Mouse (Mus musculus): ENCODE results near the gene Msh6. TPM values are rescaled to one million over a fixed set of nuclear protein-coding genes. Genes with fewer than 3 reads are reported as not detected.
A peak's percentile ranks its signal among the peaks of the same experiment; 100 is the strongest.

The Msh6 gene
- polyA plus RNA-seq, 2 experiments: 11.1 to 23.9 TPM

DNA sequence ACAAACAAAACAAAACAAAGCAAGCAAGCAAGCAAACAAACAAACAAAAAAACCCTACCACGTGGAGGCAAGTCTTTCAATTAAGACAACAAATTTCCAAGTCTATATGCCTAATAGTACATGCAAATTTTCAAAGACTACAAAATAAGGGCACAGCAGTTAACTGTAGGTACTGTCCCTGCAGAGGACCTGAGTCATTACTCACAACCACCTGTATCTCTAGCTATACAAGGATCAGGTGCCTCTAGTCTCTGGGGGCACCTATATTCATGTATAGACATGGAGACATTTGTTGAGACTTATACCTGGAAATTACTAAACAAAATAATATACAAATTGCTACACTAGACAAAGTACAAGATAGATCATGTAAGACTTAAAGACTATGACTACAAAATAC lies 49.1 kb downstream of the Msh6 start:
- Histone ChIP-seq H3K9ac (replicated peaks) (no peak overlapping the region), H3K4me3 (ENCODE audit: insufficient read depth in 1 of 2, low read depth in 2 of 2, low read length in 2 of 2) (no peak overlapping the region), H3K4me1 (replicated peaks; ENCODE audit: control insufficient read depth in 2 of 2, insufficient read depth in 2 of 2, low read length in 1 of 2) (no peaks in the 10 kb centered on the region; a peak in 1 of 4 replicates), H3K27me3 (ENCODE audit: control insufficient read depth, insufficient read depth, low read length) (no peaks in the 10 kb centered on the region), H3K36me3 (replicated peaks; ENCODE audit: control insufficient read depth, insufficient read depth, low read depth) (no peaks in the 10 kb centered on the region), H3K27ac (no peak overlapping the region), H3K4me2 (ENCODE audit: low read depth) (no peak overlapping the region), H3K9me3 (ENCODE audit: control insufficient read depth, low read length) (no peaks in the 10 kb centered on the region)
- DNase-seq (ENCODE audit: low read depth in 3 of 3, low spot score in 3 of 3): no peak
- TF ChIP-seq CTCF (IDR thresholded peaks at IDR 0.05; ENCODE audit: low read depth) (no peak), EP300 (IDR thresholded peaks at IDR 0.05; ENCODE audit: low read depth) (no peak)
- WGBS (ENCODE audit: insufficient replicate concordance): 52% methylated on average over 1 of the region's 1 CpGs
- ATAC-seq (ENCODE audit: insufficient read depth): no peak

DNA sequence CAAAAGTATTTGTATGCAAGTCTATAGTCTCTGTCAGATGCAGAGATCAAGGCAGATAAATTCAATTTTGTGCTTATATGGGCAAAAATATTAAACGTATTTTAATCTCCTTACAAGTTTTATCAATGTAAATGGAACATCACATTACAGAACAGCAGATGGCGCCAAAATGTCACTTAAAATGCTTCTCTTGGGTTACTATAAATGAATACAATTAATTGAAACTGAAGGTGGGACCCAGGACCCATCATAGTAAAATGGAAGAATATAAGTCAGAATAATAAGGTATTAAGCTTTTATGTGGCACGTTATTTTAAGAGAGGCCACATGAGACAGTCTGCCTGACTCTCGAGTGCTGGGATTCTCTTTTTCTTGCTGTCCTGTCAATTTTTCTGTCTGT lies 50.4 kb downstream of the Msh6 start:
- H3K4me3 ChIP-seq (ENCODE audit: insufficient read depth in 1 of 2, low read depth in 2 of 2, low read length in 2 of 2): no peak overlapping the region
- H3K27ac ChIP-seq: no peak overlapping the region
- H3K36me3 ChIP-seq (replicated peaks; ENCODE audit: control insufficient read depth, insufficient read depth, low read depth): no peaks in the 10 kb centered on the region
- WGBS (ENCODE audit: insufficient replicate concordance): 37% methylated on average over 4 of the region's 4 CpGs
- TF ChIP-seq CTCF (IDR thresholded peaks at IDR 0.05; ENCODE audit: low read depth) (peak; percentile 52; the same call in 1 of the 2 replicates), EP300 (IDR thresholded peaks at IDR 0.05; ENCODE audit: low read depth) (no peak)
- no peaks in the 10 kb centered on the region for H3K9me3 ChIP-seq (ENCODE audit: control insufficient read depth, low read length)
- H3K4me2 ChIP-seq (ENCODE audit: low read depth): no peak overlapping the region
- ATAC-seq (ENCODE audit: insufficient read depth) (no peak), DNase-seq (ENCODE audit: low read depth in 3 of 3, low spot score in 3 of 3) (peak; percentile 45 to 59 (median 51))
- H3K27me3 ChIP-seq (ENCODE audit: control insufficient read depth, insufficient read depth, low read length): no peaks in the 10 kb centered on the region
- H3K4me1 ChIP-seq (replicated peaks; ENCODE audit: control insufficient read depth in 2 of 2, insufficient read depth in 2 of 2, low read length in 1 of 2): no peaks in the 10 kb centered on the region; a peak in 1 of 4 replicates
- no peak overlapping the region for H3K9ac ChIP-seq (replicated peaks)

DNA sequence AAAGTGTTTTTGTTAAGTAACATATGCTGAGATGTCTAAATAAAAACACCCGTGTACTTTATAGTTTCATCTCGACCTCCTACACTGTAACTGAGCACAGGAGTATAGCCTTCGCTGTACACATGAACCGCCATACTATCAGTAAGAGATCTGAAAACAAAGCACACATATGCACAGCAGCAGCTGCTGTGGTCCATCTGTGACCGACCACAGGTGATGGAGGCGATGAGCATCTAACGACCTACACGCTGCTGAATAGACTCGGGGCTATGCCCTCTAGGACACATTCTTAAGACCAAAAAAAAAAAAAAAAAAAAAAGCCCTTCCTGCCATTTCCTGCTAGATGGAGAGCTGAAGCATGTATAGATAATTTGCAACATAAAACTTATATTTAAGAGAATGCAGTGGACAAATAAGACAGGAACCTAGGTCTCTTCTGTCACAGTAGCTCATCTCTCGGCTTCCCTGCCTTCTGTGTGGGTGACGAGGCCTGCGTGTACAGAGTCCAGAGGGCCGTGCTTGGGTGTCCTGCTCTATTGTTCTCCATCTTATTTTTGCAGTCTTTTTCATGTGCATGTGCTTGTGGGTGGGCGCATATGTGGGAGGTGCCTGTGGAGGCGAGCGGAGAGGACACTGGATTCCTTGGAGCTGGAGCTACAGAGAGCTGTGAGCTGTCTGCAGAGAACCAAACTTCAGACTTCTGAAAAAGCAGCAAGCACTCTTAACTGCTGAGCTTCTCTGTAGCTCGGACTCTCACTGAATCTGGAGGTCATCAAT lies 54.5 kb downstream of the Msh6 start:
- Histone ChIP-seq H3K9me3 (ENCODE audit: control insufficient read depth, low read length) (no peaks in the 10 kb centered on the region), H3K9ac (replicated peaks) (no peak overlapping the region), H3K4me3 (ENCODE audit: insufficient read depth in 1 of 2, low read depth in 2 of 2, low read length in 2 of 2) (no peak overlapping the region), H3K36me3 (replicated peaks; ENCODE audit: control insufficient read depth, insufficient read depth, low read depth) (no peaks in the 10 kb centered on the region), H3K27ac (no peak overlapping the region), H3K27me3 (ENCODE audit: control insufficient read depth, insufficient read depth, low read length) (no peaks in the 10 kb centered on the region), H3K4me1 (replicated peaks; ENCODE audit: control insufficient read depth in 2 of 2, insufficient read depth in 2 of 2, low read length in 1 of 2) (peaks cover 27% of the 10 kb centered on the region in 2 experiments), H3K4me2 (ENCODE audit: low read depth) (no peak overlapping the region)
- TF ChIP-seq EP300 (IDR thresholded peaks at IDR 0.05; ENCODE audit: low read depth) (no peak), CTCF (IDR thresholded peaks at IDR 0.05; ENCODE audit: low read depth) (no peak)
- ATAC-seq (ENCODE audit: insufficient read depth): no peak
- 74% methylated on average over 17 of the region's 17 CpGs for WGBS (ENCODE audit: insufficient replicate concordance)
- DNase-seq (ENCODE audit: low read depth in 3 of 3, low spot score in 3 of 3): no peak

DNA sequence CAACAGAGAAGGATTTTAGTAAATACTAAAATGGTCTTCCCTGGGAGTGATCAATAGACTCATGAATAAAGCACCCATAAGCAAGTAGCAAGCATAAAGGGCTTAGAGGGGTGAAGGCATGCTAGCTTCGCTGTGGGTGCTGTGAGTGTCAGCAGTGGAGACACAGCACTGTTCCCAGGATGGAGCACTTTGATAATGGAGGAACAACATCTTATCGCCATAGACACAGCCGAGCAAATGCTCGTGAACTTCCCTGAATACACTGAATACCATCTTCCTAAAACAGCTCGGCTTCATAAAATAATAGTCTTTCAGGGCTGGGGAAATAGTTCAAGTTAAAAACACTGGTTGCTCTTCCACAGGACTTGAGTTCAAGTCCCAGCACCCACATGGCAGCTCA lies 56.9 kb downstream of the Msh6 start:
- H3K27me3 ChIP-seq (ENCODE audit: control insufficient read depth, insufficient read depth, low read length): no peaks in the 10 kb centered on the region
- DNase-seq (ENCODE audit: low read depth in 3 of 3, low spot score in 3 of 3): peak; percentile 28 to 41 (median 39)
- peak; percentile 36; the same call in 1 of the 2 replicates for TF ChIP-seq EP300 (IDR thresholded peaks at IDR 0.05; ENCODE audit: low read depth)
- no peak for TF ChIP-seq CTCF (IDR thresholded peaks at IDR 0.05; ENCODE audit: low read depth)
- peak overlapping the region; percentile 24; the same call in 1 of the 2 replicates for H3K9ac ChIP-seq (replicated peaks)
- 27% methylated on average over 5 of the region's 5 CpGs for WGBS (ENCODE audit: insufficient replicate concordance)
- H3K4me1 ChIP-seq (replicated peaks; ENCODE audit: control insufficient read depth in 2 of 2, insufficient read depth in 2 of 2, low read length in 1 of 2): peaks cover 33% of the 10 kb centered on the region in 2 experiments
- H3K9me3 ChIP-seq (ENCODE audit: control insufficient read depth, low read length): no peaks in the 10 kb centered on the region
- H3K4me3 ChIP-seq (ENCODE audit: insufficient read depth in 1 of 2, low read depth in 2 of 2, low read length in 2 of 2): no peak overlapping the region
- peak overlapping the region; percentile 39 for H3K27ac ChIP-seq
- no peaks in the 10 kb centered on the region for H3K36me3 ChIP-seq (replicated peaks; ENCODE audit: control insufficient read depth, insufficient read depth, low read depth)
- peak overlapping the region; percentile 46 for H3K4me2 ChIP-seq (ENCODE audit: low read depth)
- ATAC-seq (ENCODE audit: insufficient read depth): peak; percentile 74

DNA sequence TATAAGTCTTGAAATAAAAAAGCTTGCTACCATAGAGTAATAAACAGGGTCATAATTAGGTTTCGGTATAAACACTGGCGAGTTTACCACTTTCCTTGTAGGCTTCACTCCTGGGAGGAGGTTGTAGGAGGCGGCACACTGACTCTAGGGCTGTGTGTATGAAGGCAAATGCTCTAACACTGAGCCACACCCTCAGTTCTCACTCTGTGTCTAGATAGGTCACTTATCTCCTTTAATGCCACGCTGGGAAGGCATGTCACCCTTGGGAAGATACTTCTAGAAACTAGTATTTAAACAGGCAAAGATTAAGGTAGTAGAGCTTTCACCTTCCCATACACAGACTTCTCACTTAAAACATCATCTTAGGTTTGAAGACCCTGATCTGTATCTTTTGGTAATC lies 59.6 kb downstream of the Msh6 start:
- H3K9ac ChIP-seq (replicated peaks): 0 out of 2 replicates have a peak overlapping the region, but pooled peaks have one; percentile 23
- peak overlapping the region; percentile 29; the same call in 1 of the 2 replicates for H3K27ac ChIP-seq
- peaks cover 33% of the 10 kb centered on the region in 2 experiments for H3K4me1 ChIP-seq (replicated peaks; ENCODE audit: control insufficient read depth in 2 of 2, insufficient read depth in 2 of 2, low read length in 1 of 2)
- no peaks in the 10 kb centered on the region for H3K27me3 ChIP-seq (ENCODE audit: control insufficient read depth, insufficient read depth, low read length)
- WGBS (ENCODE audit: insufficient replicate concordance): 27% methylated on average over 4 of the region's 4 CpGs
- peak; percentile 39 to 52 (median 49) for DNase-seq (ENCODE audit: low read depth in 3 of 3, low spot score in 3 of 3)
- H3K4me3 ChIP-seq (ENCODE audit: insufficient read depth in 1 of 2, low read depth in 2 of 2, low read length in 2 of 2): no peak overlapping the region
- peak; percentile 88 for ATAC-seq (ENCODE audit: insufficient read depth)
- no peak for TF ChIP-seq EP300 (IDR thresholded peaks at IDR 0.05; ENCODE audit: low read depth)
- no peak for TF ChIP-seq CTCF (IDR thresholded peaks at IDR 0.05; ENCODE audit: low read depth)
- H3K9me3 ChIP-seq (ENCODE audit: control insufficient read depth, low read length): no peaks in the 10 kb centered on the region
- H3K36me3 ChIP-seq (replicated peaks; ENCODE audit: control insufficient read depth, insufficient read depth, low read depth): no peaks in the 10 kb centered on the region
- peak overlapping the region; percentile 50 for H3K4me2 ChIP-seq (ENCODE audit: low read depth)

Other genes with a start within 250 kb of the Msh6 start
- 0.57 and 0.94 TPM in 2 replicates for gene Kcnk12, start 177.1 kb upstream of the Msh6 start, polyA plus RNA-seq (2012; rRNA removed)
- 0.13 and 0.61 TPM in 2 replicates for gene Kcnk12, start 177.1 kb upstream of the Msh6 start, polyA plus RNA-seq (2014; fragmentation: Nextera tagmentation; extraction: Ambion mirVana)
- not detected in 2 replicates for gene Rpl36-ps4, start 54.1 kb upstream of the Msh6 start, polyA plus RNA-seq (2012; rRNA removed)
- gene Rpl36-ps4, start 54.1 kb upstream of the Msh6 start, polyA plus RNA-seq (2014; fragmentation: Nextera tagmentation; extraction: Ambion mirVana): not detected in 2 replicates
- 4.4 and 7.1 TPM in 2 replicates for gene Fbxo11, start 90.2 kb downstream of the Msh6 start, polyA plus RNA-seq (2012; rRNA removed)
- 4.5 and 4.8 TPM in 2 replicates for gene Fbxo11, start 90.2 kb downstream of the Msh6 start, polyA plus RNA-seq (2014; fragmentation: Nextera tagmentation; extraction: Ambion mirVana)